Mouse (Mus musculus): ENCODE results near the gene Ttc5. TPM values are rescaled to one million over a fixed set of nuclear protein-coding genes. Genes with fewer than 3 reads are reported as not detected.
"Not testable (repeated sequence)": the region's sequence is repeated elsewhere in the genome, so short reads cannot be mapped to it uniquely, and the experiment has no call there.

Gene Ttc5
- polyA plus RNA-seq, 1 experiment from 2014 or later = 80.8 TPM

GRCm38 (mm10) chr14:50771342-50771741 is 14.0 kb downstream of the Ttc5 start:
- DNase-seq (ENCODE audit: low spot score) = no peak

GRCm38 (mm10) chr14:50765736-50766135 is 19.6 kb downstream of the Ttc5 start:
- no peak for DNase-seq (ENCODE audit: low spot score)

DNA sequence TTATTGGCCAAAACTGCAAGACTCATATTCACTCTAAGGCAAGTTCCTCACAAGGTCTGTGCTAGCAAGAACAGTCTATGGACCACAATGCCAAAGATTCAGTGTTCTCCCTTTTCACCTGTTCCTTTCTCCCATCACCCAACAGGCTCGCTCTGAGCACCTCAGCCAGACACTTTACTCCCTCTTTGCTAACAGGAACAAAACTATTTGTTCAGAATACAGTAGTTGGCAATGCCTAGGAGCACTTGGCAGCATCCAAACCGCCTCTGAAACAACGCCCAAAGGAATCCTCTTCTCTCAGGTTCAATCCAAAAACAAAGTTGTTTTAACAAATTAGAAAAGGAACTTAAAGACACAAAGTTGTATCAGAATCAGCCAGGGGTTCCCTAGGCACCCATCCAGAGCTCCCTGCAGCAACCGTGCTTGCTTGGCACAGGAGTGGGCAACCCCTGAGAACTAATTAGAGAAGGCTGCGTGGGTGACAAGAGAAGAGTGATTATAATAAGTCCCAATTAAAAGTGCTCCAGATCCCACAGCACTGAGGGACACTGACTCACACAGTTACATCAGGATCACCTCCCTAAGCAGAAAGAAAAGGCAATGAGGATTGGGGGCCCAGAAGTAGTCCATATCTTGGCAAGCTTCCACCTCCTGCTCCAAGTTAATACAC is 26.8 kb downstream of the Ttc5 start:
- no peak for DNase-seq (ENCODE audit: low spot score)

GRCm38 (mm10) chr14:50744994-50745393 is 40.3 kb downstream of the Ttc5 start, which contains the start of gene Olfr749:
Olfr749 (minus strand) TSS chr14:50745094.
- no peak for DNase-seq (ENCODE audit: low spot score)

GRCm38 (mm10) chr14:50741584-50741983 is 43.7 kb downstream of the Ttc5 start:
- DNase-seq (ENCODE audit: low spot score) = no peak

DNA sequence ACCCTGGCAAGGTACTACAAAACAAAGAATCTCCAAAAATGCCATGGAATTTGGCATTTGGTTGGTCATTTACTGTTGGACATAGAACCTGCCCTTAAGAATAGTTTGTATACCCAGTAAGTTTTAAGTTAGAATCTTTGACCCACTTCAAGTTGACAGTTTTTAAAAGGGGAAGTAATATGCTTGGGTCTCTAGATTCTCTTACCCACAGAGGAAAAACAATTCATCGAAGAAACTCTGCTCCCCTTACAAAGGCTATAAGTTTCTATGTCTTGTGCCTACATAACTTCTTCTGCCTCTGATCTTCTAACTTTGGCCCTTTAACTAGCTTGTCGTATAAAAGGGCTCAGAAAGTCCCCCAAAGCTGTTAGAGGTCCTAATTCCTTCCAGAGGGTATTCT is 45.0 kb downstream of the Ttc5 start:
- no peak for DNase-seq (ENCODE audit: low spot score)

DNA sequence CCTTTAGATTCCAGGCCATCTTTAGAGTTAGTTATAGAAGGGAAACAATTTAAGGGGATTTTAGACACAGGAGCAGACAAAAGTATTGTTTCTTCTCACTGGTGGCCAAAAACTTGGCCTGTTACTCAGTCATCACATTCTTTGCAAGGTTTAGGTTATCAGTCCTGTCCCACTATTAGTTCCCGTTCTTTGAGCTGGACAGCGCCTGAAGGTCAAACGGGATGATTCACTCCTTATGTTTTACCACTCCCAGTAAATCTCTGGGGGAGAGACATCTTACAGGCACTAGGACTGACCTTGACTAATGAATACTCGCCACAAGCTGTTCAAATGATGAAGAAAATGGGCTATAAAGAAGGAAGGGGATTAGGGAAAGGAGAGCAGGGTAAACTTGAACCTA is 62.9 kb downstream of the Ttc5 start:
- not testable (repeated sequence) for DNase-seq (ENCODE audit: low spot score)

- DNase-seq (ENCODE audit: low spot score) = not testable (repeated sequence)
Measured at GRCm38 (mm10) chr14:50719875-50720274, 65.4 kb downstream of the Ttc5 start.

Other genes with a start within 250 kb of the Ttc5 start
- gene Olfr744, start 170.6 kb downstream of the Ttc5 start, polyA plus RNA-seq (2015; fragmentation: Nextera tagmentation; extraction: Ambion mirVana) = not detected in 2 replicates
- gene Olfr745, start 146.1 kb downstream of the Ttc5 start, polyA plus RNA-seq (2015; fragmentation: Nextera tagmentation; extraction: Ambion mirVana) = not detected in 2 replicates
- gene Olfr746, start 138.4 kb downstream of the Ttc5 start, polyA plus RNA-seq (2015; fragmentation: Nextera tagmentation; extraction: Ambion mirVana) = not detected in 2 replicates
- gene Olfr747, start 92.3 kb downstream of the Ttc5 start, polyA plus RNA-seq (2015; fragmentation: Nextera tagmentation; extraction: Ambion mirVana) = not detected in 2 replicates
- not detected in 2 replicates for gene Olfr748, start 78.1 kb downstream of the Ttc5 start, polyA plus RNA-seq (2015; fragmentation: Nextera tagmentation; extraction: Ambion mirVana)
- gene Olfr749, start 40.4 kb downstream of the Ttc5 start, polyA plus RNA-seq (2015; fragmentation: Nextera tagmentation; extraction: Ambion mirVana) = not detected in 2 replicates
- not detected in 2 replicates for gene Ccnb1ip1, start 22.2 kb upstream of the Ttc5 start, polyA plus RNA-seq (2015; fragmentation: Nextera tagmentation; extraction: Ambion mirVana)
- gene Parp2, start 22.3 kb upstream of the Ttc5 start, polyA plus RNA-seq (2015; fragmentation: Nextera tagmentation; extraction: Ambion mirVana) = 54.8 and 58.9 TPM in 2 replicates
- 10.7 and 11.2 TPM in 2 replicates for gene Tep1, start 85.0 kb upstream of the Ttc5 start, polyA plus RNA-seq (2015; fragmentation: Nextera tagmentation; extraction: Ambion mirVana)
- 0.18 and 0.30 TPM in 2 replicates for gene Klhl33, start 112.0 kb upstream of the Ttc5 start, polyA plus RNA-seq (2015; fragmentation: Nextera tagmentation; extraction: Ambion mirVana)
- gene Osgep, start 139.4 kb upstream of the Ttc5 start, polyA plus RNA-seq (2015; fragmentation: Nextera tagmentation; extraction: Ambion mirVana) = 111 and 123 TPM in 2 replicates
- 165 and 184 TPM in 2 replicates for gene Apex1, start 139.4 kb upstream of the Ttc5 start, polyA plus RNA-seq (2015; fragmentation: Nextera tagmentation; extraction: Ambion mirVana)
- gene Pip4p1, start 145.3 kb upstream of the Ttc5 start, polyA plus RNA-seq (2015; fragmentation: Nextera tagmentation; extraction: Ambion mirVana) = 42.3 and 45.5 TPM in 2 replicates
- 54.2 and 60.6 TPM in 2 replicates for gene Pnp, start 145.6 kb upstream of the Ttc5 start, polyA plus RNA-seq (2015; fragmentation: Nextera tagmentation; extraction: Ambion mirVana)
- not detected in 2 replicates for gene Gm49342, start 159.0 kb upstream of the Ttc5 start, polyA plus RNA-seq (2015; fragmentation: Nextera tagmentation; extraction: Ambion mirVana)
- gene Pnp2, start 170.5 kb upstream of the Ttc5 start, polyA plus RNA-seq (2015; fragmentation: Nextera tagmentation; extraction: Ambion mirVana) = 0.69 and 1.1 TPM in 2 replicates
- gene Rnase10, start 222.2 kb upstream of the Ttc5 start, polyA plus RNA-seq (2015; fragmentation: Nextera tagmentation; extraction: Ambion mirVana) = 0.22 TPM in 1 of 2 replicates, not detected in the other

Data from thymus, postnatal 0 days (tissue).